Mouse (Mus musculus) cerebellum, adult 9-11 months (tissue): ENCODE results near the gene Kif2c.
A peak's percentile ranks its signal among the peaks of the same experiment; 100 is the strongest.

Source experiments
- DNase-seq: peaks from one replicate; pipeline ENCODE4 v3.0.0; 2022

Gene Kif2c

DNA sequence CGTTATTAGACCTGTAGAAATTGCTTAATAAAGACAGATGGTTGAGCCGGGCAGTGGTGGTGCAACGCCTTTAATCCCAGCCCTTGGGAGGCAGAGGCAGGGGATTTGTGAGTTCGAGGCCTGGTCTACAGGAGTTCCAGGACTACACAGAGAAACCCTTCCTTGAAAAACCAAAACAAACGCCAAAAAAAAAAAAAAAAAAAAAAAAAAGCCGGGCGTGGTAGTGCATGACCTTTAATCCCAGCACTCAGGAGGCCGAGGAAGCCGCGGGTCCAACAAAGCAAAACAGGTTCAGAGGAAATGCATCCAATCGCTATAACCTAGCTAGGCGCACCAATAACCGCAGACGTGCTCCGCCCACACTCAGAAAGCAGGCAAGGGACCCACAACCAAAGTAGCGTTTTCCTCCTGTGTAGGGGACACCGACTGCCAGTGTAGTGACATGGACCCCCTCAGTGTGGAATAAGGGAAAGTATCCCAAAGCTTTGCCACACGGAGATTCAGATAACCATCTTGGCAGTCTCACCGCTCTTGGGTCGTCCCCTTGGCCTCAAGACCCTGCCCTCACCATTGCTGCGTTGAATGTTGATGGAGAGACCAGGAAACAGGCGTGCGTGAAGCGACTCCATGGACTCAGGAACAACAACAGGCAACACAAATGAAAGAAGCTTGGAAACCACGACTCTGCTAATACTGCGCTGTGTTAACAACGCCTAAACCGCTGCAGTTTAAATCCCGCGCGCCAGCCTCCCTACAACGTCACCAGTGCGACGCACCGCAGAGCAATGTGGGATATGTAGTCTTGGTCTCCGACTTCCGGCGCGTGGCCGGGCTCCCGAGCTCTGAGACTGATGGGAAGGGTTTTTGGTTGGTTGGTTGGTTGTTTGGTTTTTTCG is at the start of gene Kif2c:
TSS of gene Kif2c (minus strand) at position 777 of the 896 bp plus-strand sequence.
- DNase-seq, result peak; percentile 88

DNA sequence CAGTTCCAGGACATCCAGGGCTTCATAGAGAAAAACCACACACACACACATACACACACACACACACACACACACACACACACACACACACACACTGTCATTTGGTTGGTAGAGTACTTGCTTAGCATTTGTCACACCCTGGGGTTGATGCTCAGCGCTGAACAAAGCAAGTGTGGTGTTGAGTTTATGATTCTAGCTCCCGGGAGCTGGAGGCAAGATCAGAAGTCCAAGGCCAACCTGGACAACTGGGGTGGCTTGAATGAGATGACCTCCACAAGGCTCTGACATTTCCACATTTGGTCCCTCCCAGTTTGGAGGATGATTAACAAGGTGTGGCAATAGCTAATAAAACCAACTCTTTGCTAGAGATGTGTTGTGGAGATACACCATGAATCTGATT is 48.8 kb upstream of the Kif2c start:
- no peak for DNase-seq

DNA sequence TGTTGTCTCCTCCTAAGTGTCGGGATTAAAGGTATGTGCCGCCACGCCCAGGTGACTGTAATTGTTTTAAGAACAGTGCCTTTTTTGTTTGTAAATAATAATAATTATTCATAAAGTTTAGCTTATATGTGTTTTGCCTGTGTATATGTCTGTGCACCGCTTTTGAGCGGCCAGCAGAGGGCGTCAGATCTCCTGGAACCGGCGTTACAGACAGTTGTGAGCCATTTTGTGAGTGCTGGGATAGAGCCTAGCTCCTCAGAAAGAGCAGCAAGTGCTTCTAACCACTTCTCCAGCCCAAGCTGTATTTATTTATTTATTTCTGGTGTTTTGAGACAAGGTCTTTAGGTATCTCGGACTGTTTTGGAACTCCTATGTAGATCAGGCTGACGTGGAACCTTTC is 47.9 kb upstream of the Kif2c start:
- DNase-seq, result no peak

DNA sequence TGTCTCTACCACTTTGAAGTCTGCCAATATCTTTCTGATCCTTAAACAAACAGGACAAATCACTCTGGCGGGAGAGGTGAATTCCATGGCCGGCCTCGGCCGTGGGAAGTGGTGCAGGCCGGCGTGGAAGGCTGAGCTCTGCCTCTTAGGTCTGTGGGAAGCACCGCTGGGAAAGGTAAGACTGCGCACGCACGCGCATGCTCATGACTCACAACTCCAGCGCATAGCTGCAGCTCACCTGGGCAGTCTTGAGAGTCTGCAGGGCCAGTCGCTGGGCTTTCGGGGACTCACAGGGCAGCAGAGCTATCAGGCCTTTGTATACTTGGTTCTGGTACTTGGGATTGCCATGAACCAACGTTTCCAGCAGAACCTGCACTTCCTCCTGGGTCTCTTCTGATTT is 47.2 kb upstream of the Kif2c start:
- DNase-seq, result no peak

DNA sequence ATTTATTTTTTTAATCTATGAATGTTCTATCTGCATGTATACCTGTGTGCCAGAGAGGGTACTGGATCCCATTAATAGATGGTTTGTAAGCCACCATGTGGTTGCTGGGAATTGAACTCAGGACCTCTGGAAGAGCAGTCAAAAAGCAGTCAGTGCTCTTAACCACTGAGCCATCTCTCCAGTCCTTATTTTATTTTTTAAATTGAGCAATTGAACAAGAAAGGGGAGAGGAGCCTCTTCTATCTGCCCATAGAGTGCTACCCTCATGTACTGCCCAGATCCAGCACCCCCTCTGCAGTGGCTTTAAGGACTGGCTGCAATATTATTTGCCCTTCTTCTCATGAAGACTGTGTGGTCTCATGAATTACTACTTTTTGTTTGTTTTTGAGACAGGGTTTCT is 42.8 kb upstream of the Kif2c start:
- DNase-seq, result no peak

DNA sequence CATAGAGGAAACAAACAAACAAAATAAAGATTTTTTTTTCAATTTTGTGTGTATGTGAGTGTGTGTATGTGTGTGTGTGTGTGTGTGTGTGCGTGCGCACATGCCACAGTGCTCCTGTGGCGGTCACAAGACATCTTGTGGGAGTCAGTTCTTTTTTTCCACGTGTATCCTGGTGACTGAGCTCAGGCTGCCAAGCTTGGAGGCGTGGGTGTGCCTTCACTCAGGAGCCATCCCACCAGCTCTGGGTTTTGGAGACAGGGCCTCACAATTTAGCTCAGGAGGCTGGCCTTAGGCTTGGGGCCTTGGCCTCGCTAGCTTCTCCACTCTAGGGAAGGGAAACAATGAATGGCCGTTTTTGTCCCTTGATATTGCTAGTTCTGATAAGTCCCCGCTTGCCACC is 41.7 kb upstream of the Kif2c start:
- no peak for DNase-seq

DNA sequence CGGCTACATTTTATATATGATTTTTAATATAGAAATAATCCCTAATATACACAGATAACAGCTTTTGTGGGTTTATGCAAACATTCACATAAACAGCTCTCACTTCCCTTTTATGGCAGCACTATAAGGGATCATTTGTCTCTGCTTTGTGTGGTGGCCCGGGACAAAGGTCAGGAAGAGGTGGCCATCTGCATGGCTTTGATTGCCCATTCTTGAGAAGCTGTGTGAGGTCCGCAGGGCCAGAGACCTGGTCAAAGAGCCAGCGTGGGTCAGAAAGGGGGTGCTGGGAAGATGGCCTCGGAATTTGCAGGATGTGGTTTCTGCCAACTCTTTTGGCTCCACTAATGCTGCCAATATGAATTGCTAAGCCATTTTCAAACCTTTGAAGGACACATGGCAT is 40.6 kb upstream of the Kif2c start:
- DNase-seq, result no peak

DNA sequence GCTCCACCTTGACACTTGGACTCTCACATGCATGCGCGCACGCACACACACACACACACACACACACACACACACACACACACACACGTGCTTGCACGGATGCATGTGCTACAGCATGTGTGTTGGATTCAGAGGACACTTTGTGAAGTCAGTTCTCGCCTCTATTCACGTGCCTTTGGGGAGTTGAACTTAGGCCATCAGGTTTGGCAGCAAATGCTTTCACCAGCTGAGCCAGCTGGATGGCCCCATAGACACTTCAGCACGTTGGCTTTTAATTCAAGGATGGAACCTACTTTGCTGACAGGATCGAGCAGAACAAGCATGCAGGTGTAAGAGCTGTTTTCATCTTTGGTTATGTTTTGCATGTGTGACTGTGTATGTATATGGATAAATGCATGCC is 39.4 kb upstream of the Kif2c start:
- no peak for DNase-seq

DNA sequence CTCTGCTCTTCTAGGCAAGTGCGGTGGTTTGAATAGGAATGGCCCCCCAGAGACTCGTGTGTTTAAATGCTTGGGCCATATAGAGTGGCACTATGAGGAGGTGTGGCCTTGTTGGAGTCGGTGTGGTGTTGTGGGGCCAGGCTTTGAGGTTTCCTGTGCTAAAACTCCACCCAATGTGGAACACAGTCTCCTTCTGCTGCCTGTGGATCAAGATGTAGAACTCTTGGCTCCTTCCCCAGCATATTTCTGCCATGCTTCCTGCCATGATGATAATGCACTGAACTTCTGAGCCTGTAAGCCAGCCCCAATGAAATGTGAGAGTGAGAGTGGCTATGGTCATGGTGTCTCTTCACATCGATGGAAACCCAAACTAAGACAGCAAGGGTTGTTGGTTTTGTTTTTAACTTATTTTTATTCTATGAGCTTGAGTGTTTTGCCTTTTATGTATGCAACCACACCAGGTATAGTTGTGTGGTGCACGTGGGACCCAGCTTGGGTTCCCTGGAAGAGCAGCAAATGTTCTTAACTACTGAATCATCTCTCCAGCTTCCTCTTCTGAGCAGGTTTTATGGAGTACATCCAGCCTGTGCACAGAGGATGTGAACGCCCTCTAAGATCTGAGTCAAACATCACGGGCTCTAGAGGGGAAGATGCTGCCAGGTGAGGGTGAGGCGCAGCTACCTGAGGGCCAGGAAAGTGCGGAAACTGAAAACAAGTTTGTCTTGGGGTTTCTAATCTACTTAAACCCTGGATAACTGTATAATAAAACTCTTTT is 38.5 kb upstream of the Kif2c start:
- no peak for DNase-seq

DNA sequence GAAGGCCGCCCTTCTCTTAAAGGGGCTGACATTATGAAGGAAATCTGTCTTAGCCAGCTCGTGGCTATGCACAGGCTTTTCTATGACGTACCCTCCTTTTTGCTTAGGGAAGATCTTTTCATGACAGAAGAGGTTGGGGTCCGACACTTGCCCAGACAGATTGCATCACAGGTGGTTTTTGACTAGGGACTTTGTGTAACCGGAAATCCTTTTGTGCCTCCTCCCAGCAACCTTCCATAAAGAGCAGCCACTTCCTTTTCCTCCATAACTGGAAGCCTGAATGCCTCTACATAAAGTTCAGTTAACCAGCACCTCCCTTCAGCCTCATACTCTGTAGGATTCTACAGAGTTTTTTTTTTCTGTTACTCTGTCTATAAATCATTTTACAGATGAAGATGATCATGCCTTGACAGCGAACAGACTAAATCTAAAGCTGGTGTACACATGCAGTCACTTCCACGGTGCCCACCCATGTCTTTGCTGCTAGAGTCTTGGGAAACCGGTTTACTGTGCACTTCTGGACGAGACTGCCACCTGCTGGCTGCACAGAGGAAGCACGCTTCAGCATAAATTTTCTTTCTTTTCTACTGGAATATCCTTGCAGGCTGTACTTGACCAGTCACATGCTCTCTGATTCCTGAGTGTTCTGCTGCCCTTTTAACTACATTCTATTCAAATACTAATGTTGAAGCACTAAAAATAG is 36.2 kb upstream of the Kif2c start:
- DNase-seq, result peak; percentile 25

DNA sequence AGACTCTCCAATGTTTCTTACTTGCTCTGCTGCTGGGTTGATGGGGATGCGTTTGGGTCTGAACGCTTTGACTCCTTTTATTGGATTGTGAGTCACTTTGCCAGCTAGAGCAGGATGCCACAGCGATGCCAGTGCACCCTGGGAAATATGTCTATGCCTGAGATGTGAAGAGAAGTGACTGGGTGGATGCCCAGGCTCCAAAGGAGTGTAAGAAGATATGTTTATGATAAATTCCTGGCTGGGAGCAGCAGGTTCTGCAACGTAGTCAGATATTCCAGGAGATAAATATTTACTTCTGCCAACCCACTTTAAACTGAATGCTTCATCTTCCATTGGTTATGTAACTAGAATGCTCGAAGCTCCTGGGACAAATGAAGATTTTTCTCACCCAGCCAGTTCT is 34.6 kb upstream of the Kif2c start:
- no peak for DNase-seq

DNA sequence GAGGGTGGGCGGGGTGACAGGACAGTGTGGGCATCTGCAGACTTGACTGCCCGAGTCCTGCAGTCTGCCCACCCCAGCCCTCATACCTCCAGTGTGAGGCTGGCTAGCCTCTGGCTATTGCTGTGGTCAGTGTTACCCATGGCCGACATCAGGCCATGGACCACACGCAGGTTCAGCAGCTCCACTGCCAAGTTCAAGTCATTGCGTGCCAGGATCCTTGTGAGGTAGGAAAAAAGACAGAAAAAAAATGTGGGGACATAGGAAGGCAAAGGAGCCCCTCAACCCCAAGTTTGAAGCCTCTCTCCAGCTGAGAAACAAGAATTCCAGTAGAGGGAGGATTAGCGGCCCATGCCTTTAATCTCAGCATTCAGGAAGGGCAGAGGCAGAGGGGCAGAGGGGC is 31.8 kb upstream of the Kif2c start:
- DNase-seq, result no peak

DNA sequence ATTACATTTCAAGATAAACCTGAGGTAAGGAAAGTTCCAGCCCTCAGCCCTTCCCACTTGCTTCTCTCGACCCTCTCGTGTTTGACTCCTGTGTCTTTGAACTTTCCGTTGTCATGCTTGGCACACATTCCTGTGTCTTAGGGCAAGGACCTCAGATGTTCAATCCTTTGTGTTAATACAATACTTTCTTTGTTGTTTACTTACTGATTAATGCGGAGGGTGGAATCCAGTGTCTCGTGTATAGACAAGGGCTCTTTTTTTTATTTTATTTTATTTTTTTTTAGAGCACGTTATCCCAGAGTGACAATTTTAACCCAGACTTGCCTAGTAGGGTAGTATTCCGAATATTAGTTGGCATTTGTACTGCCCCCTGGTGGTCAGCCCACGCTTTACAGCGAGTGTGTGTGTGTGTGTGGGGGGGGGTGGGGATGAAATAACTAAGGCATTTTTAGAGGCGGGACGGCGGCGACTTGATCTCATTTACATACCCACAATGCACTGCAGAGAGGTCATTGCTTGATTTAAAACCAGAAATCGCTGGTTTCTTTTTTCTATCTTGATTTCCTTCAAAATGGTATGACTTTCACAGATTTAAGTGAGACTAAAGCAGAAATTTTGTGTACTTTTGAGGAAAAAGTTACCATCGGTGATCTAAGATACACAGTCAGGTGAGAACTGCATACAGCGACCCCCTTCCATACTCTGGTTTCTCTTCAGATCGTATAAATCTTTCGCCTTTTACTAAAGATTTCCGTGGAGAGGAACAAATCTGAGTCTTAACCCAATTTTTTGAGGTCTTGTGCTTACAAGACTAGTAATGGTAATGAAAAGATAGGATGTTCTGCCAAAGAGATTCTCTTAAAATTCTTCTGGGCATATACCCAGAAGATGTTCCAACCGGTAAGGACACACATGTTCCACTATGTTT is 28.0 kb upstream of the Kif2c start:
- DNase-seq, result peak; percentile 51

DNA sequence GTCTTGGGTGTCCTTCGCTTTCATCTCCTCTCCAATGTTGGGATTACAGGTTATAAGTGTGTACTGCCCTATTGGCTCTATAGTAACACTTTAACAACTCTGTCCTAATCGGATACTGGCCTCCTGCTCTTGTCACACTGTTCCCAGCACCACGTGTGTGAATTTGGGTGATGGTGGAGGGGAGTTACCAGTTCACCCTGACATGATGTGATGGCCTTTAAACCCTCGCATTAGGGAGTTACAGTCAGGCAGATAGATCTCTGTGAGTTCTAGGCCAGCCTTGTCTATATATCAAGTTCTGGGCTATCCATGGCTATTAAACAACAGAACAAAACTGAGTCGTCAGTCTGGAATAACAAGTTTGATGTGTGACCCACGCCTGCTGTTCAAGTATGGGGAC is 27.2 kb upstream of the Kif2c start:
- DNase-seq, result no peak

DNA sequence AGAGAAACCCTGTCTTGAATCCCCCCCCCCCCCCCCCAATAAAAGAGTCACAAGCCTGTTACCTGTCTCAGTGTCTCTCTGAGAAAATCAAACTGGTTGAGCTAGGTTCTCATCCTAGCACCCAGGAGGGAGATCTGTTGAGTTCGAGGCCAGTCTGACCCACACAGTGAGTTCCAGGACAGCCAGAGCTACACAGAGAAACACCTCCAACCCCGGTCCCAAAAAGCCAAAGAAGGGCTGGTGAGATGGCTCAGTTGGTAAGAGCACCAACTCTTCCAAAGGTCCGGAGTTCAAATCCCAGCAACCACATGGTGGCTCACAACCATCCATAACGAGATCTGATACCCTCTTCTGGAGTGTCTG is 20.5 kb upstream of the Kif2c start:
- no peak for DNase-seq

DNA sequence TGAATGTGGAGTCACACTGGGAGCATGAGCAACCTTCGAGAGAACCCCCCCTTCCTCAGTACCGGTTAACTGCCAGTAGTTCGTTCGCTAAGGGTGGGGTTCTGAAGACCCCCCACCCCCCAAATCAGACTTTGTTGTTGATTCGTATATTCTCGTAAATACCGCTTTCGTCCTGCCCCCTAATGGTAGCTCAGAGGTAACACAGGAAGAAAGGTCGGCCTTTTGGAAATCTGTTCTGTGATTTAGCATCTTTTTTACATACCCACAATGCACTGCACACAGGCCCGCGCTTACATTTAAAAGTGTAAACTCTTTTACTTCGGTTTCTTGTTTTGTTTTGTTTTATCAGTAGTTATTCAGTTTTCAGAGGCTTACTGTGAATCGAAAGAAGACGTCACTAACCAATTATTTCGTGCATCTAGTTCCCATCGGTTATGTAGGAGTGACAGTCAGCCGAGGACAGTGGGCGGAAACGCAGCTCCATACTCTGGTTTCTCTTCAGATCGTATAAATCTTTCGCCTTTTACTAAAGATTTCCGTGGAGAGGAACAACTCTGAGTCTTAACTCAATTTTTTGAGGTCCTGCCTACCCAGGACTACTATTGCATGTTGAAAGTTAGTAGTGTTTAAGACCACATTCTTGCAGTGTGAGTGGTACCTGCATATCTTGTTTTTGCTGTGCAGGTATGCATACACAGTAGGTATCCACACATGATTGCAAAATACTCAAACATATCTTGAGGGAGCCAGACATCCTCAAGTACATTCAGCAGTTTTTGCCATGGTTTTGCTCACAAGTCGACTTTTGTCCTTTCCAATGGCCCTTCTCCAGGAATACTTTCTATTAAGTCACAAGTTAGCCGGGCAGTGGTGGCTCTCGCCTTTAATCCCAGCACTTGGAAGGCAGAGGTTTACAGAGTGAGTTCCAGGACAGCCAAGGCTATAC is 19.9 kb upstream of the Kif2c start:
- no peak for DNase-seq

DNA sequence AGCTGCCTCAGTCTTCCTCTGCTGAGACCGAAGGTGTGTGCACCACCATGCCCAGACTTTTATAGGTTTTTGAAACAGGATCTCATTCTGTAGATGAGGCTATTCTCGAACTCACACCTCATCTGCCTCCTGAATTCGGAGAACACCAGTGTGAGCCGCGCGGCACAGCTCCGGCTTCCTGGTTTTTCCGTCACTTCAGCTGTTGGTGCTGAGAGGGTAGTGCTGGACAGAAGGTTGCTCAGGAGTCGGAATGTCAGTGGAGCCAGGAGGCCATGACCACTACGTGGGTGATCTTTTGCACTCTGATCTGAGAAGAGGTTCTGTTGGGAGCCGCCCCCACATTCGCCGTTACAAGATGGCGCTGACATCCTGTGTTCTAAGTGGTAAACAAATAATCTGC is 9.4 kb upstream of the Kif2c start:
- DNase-seq, result no peak

DNA sequence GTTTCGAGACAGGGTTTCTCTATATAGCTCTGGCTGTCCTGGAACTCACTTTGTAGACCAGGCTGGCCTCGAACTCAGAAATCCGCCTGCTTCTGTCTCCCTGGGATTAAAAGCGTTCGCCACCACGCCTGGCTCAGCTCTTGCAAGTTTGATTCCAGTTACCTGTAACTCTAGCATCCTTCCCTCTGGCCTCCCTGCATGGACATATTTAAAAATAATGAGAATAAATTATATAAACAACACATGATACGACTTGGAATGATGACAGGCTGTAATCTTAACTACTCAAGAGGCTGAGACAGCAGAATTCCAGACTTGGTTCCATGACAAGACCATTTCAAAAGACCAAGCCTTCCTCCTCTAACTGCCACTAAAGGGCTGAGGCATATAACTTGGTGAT is 8.2 kb upstream of the Kif2c start:
- DNase-seq, result no peak

DNA sequence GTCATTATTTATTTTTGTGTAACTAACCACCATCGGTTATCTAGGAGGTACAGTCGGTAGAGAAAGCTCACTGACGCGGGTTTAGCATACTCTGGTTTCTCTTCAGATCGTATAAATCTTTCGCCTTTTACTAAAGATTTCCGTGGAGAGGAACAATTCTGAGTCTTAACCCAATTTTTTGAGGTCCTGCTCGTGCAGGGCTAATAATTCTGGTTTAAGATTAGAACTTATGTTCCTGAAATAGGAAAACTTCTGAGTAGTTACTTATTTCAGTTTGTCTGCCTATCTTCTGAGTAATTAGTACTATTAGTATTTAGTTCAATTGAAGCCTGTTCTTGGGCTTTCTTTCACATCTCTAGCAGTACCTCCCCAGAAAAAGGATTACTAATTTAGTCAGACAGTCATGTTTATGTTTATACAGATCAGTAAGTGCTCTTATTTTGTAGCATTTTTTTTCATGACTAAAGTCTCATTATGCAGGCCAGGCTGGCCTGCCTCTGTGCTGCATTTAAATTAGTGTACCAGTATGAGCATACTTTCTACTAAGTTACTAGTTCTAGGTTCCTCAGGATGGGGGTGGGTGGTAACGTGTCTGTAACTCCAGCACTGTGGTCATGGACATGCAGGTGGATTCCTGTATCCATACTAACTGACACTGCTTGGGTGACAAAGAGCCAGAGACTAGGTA is 7.6 kb upstream of the Kif2c start:
- no peak for DNase-seq

DNA sequence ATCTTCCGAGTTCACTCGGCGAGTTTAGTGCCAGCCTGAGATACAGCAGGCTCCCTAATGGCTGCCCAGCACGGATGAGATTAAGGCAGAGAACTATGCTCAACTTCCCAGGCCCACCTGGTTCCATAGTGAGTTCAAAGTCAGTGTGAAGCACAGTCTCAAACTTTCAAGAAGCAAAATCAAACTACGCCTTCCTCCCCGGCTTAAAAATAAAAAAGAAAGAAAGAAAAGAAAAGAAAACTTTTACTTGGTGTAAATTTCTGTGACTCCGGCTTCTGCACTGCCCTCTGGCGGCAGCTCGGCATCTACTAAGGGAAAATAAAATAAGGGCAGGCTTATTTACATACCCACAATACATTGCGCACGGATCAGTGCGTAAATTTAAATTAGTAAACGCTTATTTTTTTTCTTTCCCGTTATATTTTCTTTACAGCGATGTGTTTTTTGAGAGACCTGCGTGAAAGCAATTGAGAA is 7.0 kb upstream of the Kif2c start:
- DNase-seq, result peak; percentile 72

DNA sequence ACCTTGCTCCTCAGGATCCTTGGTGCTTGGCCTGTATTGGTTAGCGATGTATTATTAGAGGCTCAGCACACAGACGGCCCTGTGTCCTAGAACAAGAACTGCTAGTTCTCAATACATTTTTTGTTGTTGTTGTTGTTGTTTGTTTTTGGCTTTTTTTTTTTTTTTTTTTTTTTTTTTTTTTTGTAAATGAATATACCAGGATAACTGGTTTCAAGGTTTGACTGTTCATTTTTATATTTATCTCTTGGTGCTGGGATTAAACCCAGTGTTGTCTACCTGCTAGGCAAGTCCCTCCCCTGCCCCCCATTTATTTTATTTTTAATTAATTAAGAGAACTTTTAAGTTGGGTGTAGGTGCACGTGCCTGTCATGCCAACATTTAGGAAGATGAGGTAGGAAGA is 6.5 kb upstream of the Kif2c start:
- no peak for DNase-seq
